ENCODE assay signal across 8 mouse cellular contexts in genomic region chr13:69740331-69741285, GRCm38 (mm10). TPM values are rescaled to one million over a fixed set of nuclear protein-coding genes. Genes with fewer than 3 reads are reported as not detected.
DNase-seq lines count a peak whose midpoint lies in the region; ATAC-seq lines count a peak whose summit lies in the region.

No protein-coding gene starts in this region.

- H3K4me3 ChIP-seq in midbrain, embryonic 10.5 days = peak overlapping the region; percentile 81

- H3K36me3 ChIP-seq in midbrain, embryonic 10.5 days = no peaks in the 10 kb centered on the region

- H3K27ac ChIP-seq in midbrain, embryonic 10.5 days (replicated peaks) = peak overlapping the region; percentile 80

- ATAC-seq in megakaryocyte-erythroid progenitor cell, adult 5-6 weeks (replicated peaks; ENCODE audit: low FRiP score, low TSS enrichment, poor library complexity, severe bottlenecking) = no peak

- DNase-seq in Muller cell, postnatal 12 days (ENCODE audit: inconsistent ontology term) = peak; percentile 65
- DNase-seq in cerebellum, postnatal 14 days = peak; percentile 88 to 92
- peak; percentile 53 for DNase-seq in gastrocnemius, postnatal 10 days
- DNase-seq in hindlimb bud, embryonic 11.5 days (ENCODE audit: extremely low spot score, low read depth, low spot score) = peak; percentile 24
- DNase-seq in left cerebral cortex, adult 18-20 months (ENCODE audit: low spot score in 2 of 2) = peak; percentile 63 to 71
- DNase-seq in midbrain, embryonic 10.5 days (ENCODE audit: low spot score) = peak; percentile 65
- DNase-seq in right cerebral cortex, postnatal 4 days = peak; percentile 69

- H3K4me1 ChIP-seq in midbrain, embryonic 10.5 days = peaks cover 24% of the 10 kb centered on the region

- peaks cover 62% of the 10 kb centered on the region for H3K27me3 ChIP-seq in midbrain, embryonic 10.5 days (ENCODE audit: low read depth, poor library complexity, severe bottlenecking)

- 0 out of 2 replicates have a peak, but pooled peaks cover 5% of the 10 kb centered on the region for H3K9me3 ChIP-seq in midbrain, embryonic 10.5 days (replicated peaks)

- WGBS in midbrain, embryonic 10.5 days = 1% methylated on average over 29 of the region's 29 CpGs

RNA-seq across cellular contexts. Expression of gene Ube2ql1, which starts 0.9 kb away (rescaled TPM):
- total RNA-seq in gastrocnemius, postnatal 10 days (2021) = 1 to 10 TPM in 1 of 2 experiments, under 1 TPM in 1; 0.70 to 1.0 TPM
- 100 to 1,000 TPM; 200 to 217 TPM for total RNA-seq in left cerebral cortex, adult 18-20 months (2021)
- polyA plus RNA-seq in midbrain, embryonic 10.5 days (2016; fragmentation: Nextera tagmentation; extraction: Ambion mirVana) = 0.96 and 2.0 TPM in 2 replicates
- total RNA-seq in megakaryocyte-erythroid progenitor cell, adult 5-6 weeks (2014; fragmentation: Nextera tagmentation) = not detected in 2 replicates
- total RNA-seq in megakaryocyte-erythroid progenitor cell, adult 5-6 weeks (2017) = not detected in 2 replicates

Comparison
In these comparisons a context has a peak if more than half of its experiments do, and no peak if none do; other contexts are left out.
1. DNase-seq: peak in every context shown above with its lines; median percentile 90 in cerebellum, postnatal 14 days; 69 in right cerebral cortex, postnatal 4 days; 67 in left cerebral cortex, adult 18-20 months; 65 in Muller cell, postnatal 12 days; 65 in midbrain, embryonic 10.5 days; 53 in gastrocnemius, postnatal 10 days; 24 in hindlimb bud, embryonic 11.5 days.
2. RNA of gene Ube2ql1, which starts 0.9 kb away (total RNA-seq): 200 to 217 TPM in left cerebral cortex, adult 18-20 months; 0.70 to 1.0 TPM in gastrocnemius, postnatal 10 days and not detected in megakaryocyte-erythroid progenitor cell, adult 5-6 weeks; every median in the first group is over 10 times any median in the second.